Mouse (Mus musculus): ENCODE measurements at regions not wholly inside any gene's neighbourhood (a gene's known extent, or its start where the extent isn't known, plus 50 kb on each side); places are given as distances from the start of the nearest gene placed in this dataset.
A peak's percentile ranks its signal among the peaks of the same experiment; 100 is the strongest.

- DNase-seq (ENCODE audit: low read depth, low spot score): no peak
Measured at GRCm38 (mm10) chr16:24258991-24259390, 134.3 kb upstream of the Lpp start.

GRCm38 (mm10) chr16:24255037-24255436 lies 138.3 kb upstream of the Lpp start:
- DNase-seq (ENCODE audit: low read depth, low spot score): no peak

- no peak for DNase-seq (ENCODE audit: low read depth, low spot score)
Measured at GRCm38 (mm10) chr16:24254590-24254989, 138.7 kb upstream of the Lpp start.

GRCm38 (mm10) chr16:24254143-24254542 lies 139.2 kb upstream of the Lpp start:
- DNase-seq (ENCODE audit: low read depth, low spot score): no peak

GRCm38 (mm10) chr16:24247291-24247690 lies 146.0 kb upstream of the Lpp start:
- DNase-seq (ENCODE audit: low read depth, low spot score): no peak

- DNase-seq (ENCODE audit: low read depth, low spot score): no peak
Measured at GRCm38 (mm10) chr16:24238075-24238555, 155.2 kb upstream of the Lpp start.

- no peak for DNase-seq (ENCODE audit: low read depth, low spot score)
Measured at GRCm38 (mm10) chr16:24237425-24237824, 155.9 kb upstream of the Lpp start.

GRCm38 (mm10) chr16:24237013-24237412 lies 156.3 kb upstream of the Lpp start:
- DNase-seq (ENCODE audit: low read depth, low spot score): no peak

GRCm38 (mm10) chr16:24236511-24236910 lies 156.8 kb upstream of the Lpp start:
- peak; percentile 22 for DNase-seq (ENCODE audit: low read depth, low spot score)

GRCm38 (mm10) chr16:24234795-24235194 lies 158.5 kb upstream of the Lpp start:
- no peak for DNase-seq (ENCODE audit: low read depth, low spot score)

- DNase-seq (ENCODE audit: low read depth, low spot score): no peak
Measured at GRCm38 (mm10) chr16:24232001-24232530, 161.2 kb upstream of the Lpp start.

- no peak for DNase-seq (ENCODE audit: low read depth, low spot score)
Measured at GRCm38 (mm10) chr16:24231506-24231905, 161.8 kb upstream of the Lpp start.

GRCm38 (mm10) chr16:24229002-24229607 lies 164.2 kb upstream of the Lpp start:
- DNase-seq (ENCODE audit: low read depth, low spot score): no peak

GRCm38 (mm10) chr16:24225897-24226296 lies 167.4 kb upstream of the Lpp start:
- DNase-seq (ENCODE audit: low read depth, low spot score): no peak

- DNase-seq (ENCODE audit: low read depth, low spot score): no peak
Measured at GRCm38 (mm10) chr16:24225090-24225489, 168.2 kb upstream of the Lpp start.

GRCm38 (mm10) chr16:24223901-24224300 lies 169.4 kb upstream of the Lpp start:
- no peak for DNase-seq (ENCODE audit: low read depth, low spot score)

GRCm38 (mm10) chr16:24223527-24223880 lies 169.8 kb upstream of the Lpp start:
- no peak for DNase-seq (ENCODE audit: low read depth, low spot score)

- no peak for DNase-seq (ENCODE audit: low read depth, low spot score)
Measured at GRCm38 (mm10) chr16:24222759-24223526, 170.4 kb upstream of the Lpp start.

GRCm38 (mm10) chr16:24221992-24222391 lies 171.3 kb upstream of the Lpp start:
- DNase-seq (ENCODE audit: low read depth, low spot score): no peak

- DNase-seq (ENCODE audit: low read depth, low spot score): no peak
Measured at GRCm38 (mm10) chr16:24220613-24221012, 172.7 kb upstream of the Lpp start.

- no peak for DNase-seq (ENCODE audit: low read depth, low spot score)
Measured at GRCm38 (mm10) chr16:24219691-24220090, 173.6 kb upstream of the Lpp start.

GRCm38 (mm10) chr16:24218850-24219185 lies 174.5 kb upstream of the Lpp start:
- no peak for DNase-seq (ENCODE audit: low read depth, low spot score)

Data from ES-CJ7 (cell line).